Mouse (Mus musculus) ES-E14 (cell line): Measurements from ENCODE around the gene Telo2. TPM values are rescaled to one million over a fixed set of nuclear protein-coding genes. Genes with fewer than 3 reads are reported as not detected.
"Not testable (repeated sequence)": the region's sequence is repeated elsewhere in the genome, so short reads cannot be mapped to it uniquely, and the experiment has no call there.

Source experiments
- DNase-seq: peaks from one replicate; pipeline ENCODE4 v3.0.0-alpha.2; 2013; ENCODE audit warnings: low read depth, low spot score
- H3K27ac ChIP-seq: 2 replicates; pipeline ENCODE4 v1.5.1; 2012; ENCODE audit warnings: low read depth, mild to moderate bottlenecking, low read length, moderate library complexity, mixed read lengths; ENCODE audit not compliant: poor library complexity, insufficient read depth, severe bottlenecking
- H3K36me3 ChIP-seq: 2 replicates; pipeline ENCODE4 v1.6.1; 2012; ENCODE audit warnings: mild to moderate bottlenecking, low read length, moderate library complexity, mixed read lengths; ENCODE audit not compliant: control insufficient read depth, poor library complexity, insufficient read depth, severe bottlenecking
- H3K4me1 ChIP-seq, 2 experiments: fragments of 150-350 bp in 1 of 2; sonication (generic) in 1 of 2; 2 replicates each; pipeline ENCODE4 v1.6.1; 2012; ENCODE audit warnings: low read length in 2 of 2, mild to moderate bottlenecking in 1 of 2, mixed read lengths in 1 of 2; ENCODE audit not compliant: control insufficient read depth in 2 of 2, insufficient read depth in 2 of 2, poor library complexity in 1 of 2
- H3K4me3 ChIP-seq, 2 experiments: fragments of 150-350 bp in 1 of 2; sonication (generic) in 1 of 2; 2 replicates each; pipeline ENCODE4 v1.5.1; 2012; ENCODE audit warnings: low read length in 2 of 2, low read depth in 1 of 2, mild to moderate bottlenecking in 1 of 2, mixed read lengths in 1 of 2; ENCODE audit not compliant: insufficient read depth in 1 of 2, poor library complexity in 1 of 2, severe bottlenecking in 1 of 2
- H3K9ac ChIP-seq: 2 replicates; pipeline ENCODE4 v1.6.1; 2012; ENCODE audit warnings: low read depth, mild to moderate bottlenecking, low read length, mixed read lengths; ENCODE audit not compliant: poor library complexity, insufficient read depth, severe bottlenecking
- H3K9me3 ChIP-seq: fragments of 150-350 bp; sonication (generic); 2 replicates; pipeline ENCODE4 v1.6.1; 2012; ENCODE audit warnings: low read depth, mild to moderate bottlenecking, low read length; ENCODE audit not compliant: control insufficient read depth, insufficient read depth
- CHD2 ChIP-seq: IDR thresholded peaks from 2 replicates; pipeline ENCODE4 v1.6.1; 2014; ENCODE audit warnings: mild to moderate bottlenecking, low read depth, low read length, inconsistent platforms
- HCFC1 ChIP-seq: IDR thresholded peaks from 2 replicates; pipeline ENCODE4 v1.6.1; 2012; ENCODE audit warnings: low read length, inconsistent platforms, borderline replicate concordance; ENCODE audit not compliant: insufficient read depth
- MAFK ChIP-seq: IDR thresholded peaks from 2 replicates; pipeline ENCODE4 v1.6.1; 2014; ENCODE audit warnings: mild to moderate bottlenecking, low read depth, low read length, inconsistent platforms; ENCODE audit not compliant: insufficient read depth
- ZC3H11A ChIP-seq: IDR thresholded peaks from 2 replicates; pipeline ENCODE4 v1.6.1; 2012; ENCODE audit warnings: low read depth, mild to moderate bottlenecking, inconsistent platforms, low read length, borderline replicate concordance
- ZNF384 ChIP-seq: IDR thresholded peaks from 2 replicates; pipeline ENCODE4 v1.6.1; 2012; ENCODE audit warnings: low read depth, low read length, inconsistent platforms
- in situ Hi-C, 2 experiments: fragments of 600-800 bp; cut with MboI; formaldehyde crosslinking; loops; one replicate each; pipeline ENCODE4 v1.15.1; 2025; ENCODE audit warnings: low sequenced_read_pairs in 2 of 2, inconsistent platforms in 1 of 2; ENCODE audit not compliant: unreplicated experiment in 2 of 2
- total RNA-seq: library from RNA; depleted of rRNA; stranded (reverse); fragments of 300-350 nt; gene quantifications from 2 replicates; pipeline ENCODE4 v1.2.3, GENCODE M21; 2012

Telo2 gene
- total RNA-seq, 1 experiment = 34.2 TPM

DNA sequence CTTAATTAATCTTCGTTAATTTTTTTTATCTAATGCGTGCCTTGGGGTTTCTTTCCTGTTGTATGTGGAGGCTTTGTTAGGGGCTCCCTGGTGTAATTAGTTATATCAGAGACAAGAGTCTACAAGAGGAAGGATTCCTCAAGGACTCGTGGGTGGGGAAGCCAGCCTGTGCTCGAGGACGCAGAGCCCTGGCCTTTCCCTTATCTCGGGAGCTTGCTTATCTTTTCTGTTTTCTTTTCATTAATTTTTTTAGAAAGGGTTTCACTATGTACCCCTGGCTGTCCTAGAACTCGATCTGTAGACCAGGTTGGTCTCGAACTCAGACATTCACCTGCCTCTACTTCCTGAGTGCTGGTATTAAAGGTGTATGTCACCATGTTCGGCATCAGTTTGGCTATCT, 11.9 kb upstream of the Telo2 start:
- H3K4me3 ChIP-seq = no peak overlapping the region
- no peaks in the 10 kb centered on the region for H3K36me3 ChIP-seq
- H3K9ac ChIP-seq = no peak overlapping the region
- no peak overlapping the region for H3K27ac ChIP-seq
- no peak for DNase-seq
- H3K4me1 ChIP-seq = peaks cover 0 to 2% of the 10 kb centered on the region in 2 experiments; a peak in 1 of 4 replicates
- H3K9me3 ChIP-seq = no peaks in the 10 kb centered on the region
- in situ Hi-C loops = no loop called here
- no peak for TF ChIP-seq ZC3H11A
- TF ChIP-seq CHD2 = no peak
- no peak for TF ChIP-seq ZNF384
- no peak for TF ChIP-seq HCFC1
- no peak for TF ChIP-seq MAFK

DNA sequence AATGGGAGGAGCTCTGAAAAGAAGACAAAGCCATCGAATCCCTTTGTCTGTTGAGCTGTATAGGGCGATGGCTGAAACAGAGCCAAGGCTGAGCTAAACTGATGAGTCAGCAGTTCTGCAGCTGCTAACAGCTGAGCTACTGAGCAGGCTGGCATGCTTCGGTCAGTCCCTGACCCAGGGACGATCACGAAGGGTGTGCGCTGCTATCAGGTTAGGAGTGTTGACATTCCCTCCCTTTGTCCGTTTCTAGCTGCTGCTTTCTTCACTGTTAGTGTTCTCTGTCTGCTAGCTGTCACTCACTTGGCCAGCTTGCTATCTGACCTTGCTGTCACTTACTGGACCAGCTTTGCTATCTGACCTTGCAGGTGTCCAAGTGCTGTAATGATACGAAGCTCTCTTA, 11.3 kb upstream of the Telo2 start:
- Histone ChIP-seq H3K9ac (no peak overlapping the region), H3K4me1 (peaks cover 0 to 2% of the 10 kb centered on the region in 2 experiments; a peak in 1 of 4 replicates), H3K27ac (no peak overlapping the region), H3K36me3 (no peaks in the 10 kb centered on the region), H3K9me3 (no peaks in the 10 kb centered on the region), H3K4me3 (no peak overlapping the region)
- in situ Hi-C loops = no loop called here
- DNase-seq = peak; percentile 36
- TF ChIP-seq MAFK (peak; percentile 100), ZNF384 (0 out of 2 replicates have a peak, but pooled peaks have one; percentile 20), ZC3H11A (no peak)

DNA sequence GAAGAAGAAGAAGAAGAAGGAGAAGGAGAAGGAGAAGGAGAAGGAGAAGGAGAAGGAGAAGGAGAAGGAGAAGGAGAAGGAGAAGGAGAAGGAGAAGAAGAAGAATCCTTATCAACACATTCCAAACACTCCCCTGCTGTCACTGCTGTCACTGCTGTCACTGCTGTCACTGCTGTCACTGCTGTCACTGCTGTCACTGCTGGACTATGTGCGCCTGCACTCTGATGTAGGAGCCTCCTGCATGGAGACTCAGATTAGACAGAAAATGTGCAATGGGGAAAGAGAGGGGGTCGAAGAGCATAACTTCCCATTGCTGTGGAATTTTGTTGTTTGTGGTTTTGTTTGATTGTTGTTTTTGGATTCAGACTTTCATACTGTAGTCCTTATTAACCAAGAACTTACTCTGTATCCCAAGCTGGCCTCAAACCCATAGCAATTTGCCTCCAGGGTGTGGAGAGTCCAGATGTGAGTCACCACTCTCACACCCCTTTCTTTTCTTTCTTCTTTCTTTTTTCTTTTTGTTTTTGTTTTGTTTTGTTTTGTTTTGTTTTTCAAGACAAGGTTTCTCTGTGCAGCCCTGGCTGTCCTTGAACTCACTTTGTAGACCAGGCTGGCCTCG, 9.8 kb upstream of the Telo2 start:
- in situ Hi-C loops = not testable (repeated sequence)

DNA sequence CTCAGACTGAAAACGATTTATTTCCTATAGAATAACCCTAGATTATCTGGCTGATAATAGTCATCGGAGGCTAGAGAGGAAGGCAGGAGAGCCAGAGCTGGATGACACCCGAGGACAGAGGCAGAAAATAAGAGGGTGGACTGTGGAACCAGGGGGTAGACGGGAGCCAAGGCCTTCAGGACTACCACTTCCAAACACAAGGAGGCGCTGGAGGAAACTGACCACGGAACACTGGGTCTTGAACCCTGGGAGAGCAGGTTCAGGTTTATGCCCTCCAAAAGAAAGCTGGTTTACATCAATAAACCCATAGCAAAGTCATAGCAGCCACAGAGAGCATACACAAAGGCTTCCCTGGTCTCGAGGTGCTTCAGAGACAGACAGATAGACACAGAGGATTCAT, 8.2 kb upstream of the Telo2 start:
- DNase-seq = peak; percentile 48
- in situ Hi-C loops = no loop called here

More for the DNA sequence above, 9.8 kb upstream of the Telo2 start:
- not testable (repeated sequence) for H3K36me3 ChIP-seq, H3K4me1 ChIP-seq, H3K4me3 ChIP-seq, H3K27ac ChIP-seq, DNase-seq, H3K9ac ChIP-seq, H3K9me3 ChIP-seq

DNA sequence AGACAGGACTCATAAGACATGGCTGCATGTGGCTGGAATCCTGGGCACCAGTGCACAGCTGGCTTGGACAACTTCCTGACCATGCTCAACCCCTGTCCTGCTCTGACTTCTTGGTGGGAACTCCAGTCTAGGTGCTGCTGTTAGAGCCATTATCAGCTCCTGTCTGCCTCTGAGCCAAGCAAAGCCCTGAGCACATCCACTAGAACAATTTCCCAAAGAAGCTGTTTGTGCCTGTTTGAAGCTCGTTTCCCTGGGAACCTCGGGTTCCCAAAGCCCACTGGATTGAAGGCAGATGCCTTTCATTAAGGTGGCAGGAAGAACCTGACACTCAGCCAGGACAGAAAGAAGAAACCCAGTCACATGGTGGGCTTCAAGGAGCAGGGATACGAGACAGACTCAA, 4.6 kb upstream of the Telo2 start, which contains the start of gene Ptx4:
Ptx4 (plus strand) TSS at position 355 of the 400 bp plus-strand sequence.
- H3K4me1 ChIP-seq = peaks cover 0 to 2% of the 10 kb centered on the region in 2 experiments; a peak in 1 of 4 replicates
- in situ Hi-C loops = no loop called here
- no peak within 1 kb of the TSS for H3K9ac ChIP-seq
- H3K9me3 ChIP-seq = no peaks in the 10 kb centered on the region
- no peak within 1 kb of the TSS for H3K27ac ChIP-seq
- no peaks in the 10 kb centered on the region for H3K36me3 ChIP-seq
- no peak within 1 kb of the TSS for H3K4me3 ChIP-seq
- TF ChIP-seq HCFC1 (no peak), ZNF384 (no peak), MAFK (no peak), CHD2 (no peak), ZC3H11A (no peak)
- DNase-seq = no peak

More for the DNA sequence above, 8.2 kb upstream of the Telo2 start:
- Histone ChIP-seq H3K9me3 (no peaks in the 10 kb centered on the region), H3K4me3 (no peak overlapping the region), H3K4me1 (peaks cover 0 to 2% of the 10 kb centered on the region in 2 experiments; a peak in 1 of 4 replicates), H3K9ac (no peak overlapping the region), H3K36me3 (no peaks in the 10 kb centered on the region), H3K27ac (no peak overlapping the region)
- TF ChIP-seq ZNF384 = no peak
- TF ChIP-seq MAFK = no peak
- TF ChIP-seq ZC3H11A = no peak
- no peak for TF ChIP-seq CHD2
- TF ChIP-seq HCFC1 = no peak
